Mouse (Mus musculus) layer of hippocampus, adult 9-11 months (tissue): ENCODE measurements around the gene Actr2.
"Not testable (repeated sequence)": the region's sequence is repeated elsewhere in the genome, so short reads cannot be mapped to it uniquely, and the experiment has no call there.

Source experiments
- DNase-seq: peaks from one replicate; pipeline ENCODE4 v3.0.0; 2022

Gene Actr2

GRCm38 (mm10) chr11:20116030-20116551 is 3.4 kb upstream of the Actr2 start:
- DNase-seq: no peak

- peak; percentile 90 for DNase-seq
Measured at GRCm38 (mm10) chr11:20112006-20112740, 540 bp downstream of the Actr2 start.

- no peak for DNase-seq
Measured at GRCm38 (mm10) chr11:20108151-20108550, 4.6 kb downstream of the Actr2 start.

- DNase-seq: no peak
Measured at GRCm38 (mm10) chr11:20107683-20108082, 5.0 kb downstream of the Actr2 start.

GRCm38 (mm10) chr11:20106946-20107345 is 5.8 kb downstream of the Actr2 start:
- no peak for DNase-seq

- no peak for DNase-seq
Measured at GRCm38 (mm10) chr11:20103949-20104348, 8.8 kb downstream of the Actr2 start.

GRCm38 (mm10) chr11:20086306-20086705 is 26.4 kb downstream of the Actr2 start:
- DNase-seq: no peak

- DNase-seq: no peak
Measured at GRCm38 (mm10) chr11:20085635-20086034, 27.1 kb downstream of the Actr2 start.

GRCm38 (mm10) chr11:20075415-20075814 is 37.3 kb downstream of the Actr2 start:
- no peak for DNase-seq

GRCm38 (mm10) chr11:20072826-20073225 is 39.9 kb downstream of the Actr2 start:
- no peak for DNase-seq

GRCm38 (mm10) chr11:20072174-20072573 is 40.5 kb downstream of the Actr2 start:
- DNase-seq: peak; percentile 34

- DNase-seq: no peak
Measured at GRCm38 (mm10) chr11:20068346-20069004, 44.2 kb downstream of the Actr2 start.

- DNase-seq: no peak
Measured at GRCm38 (mm10) chr11:20067521-20067920, 45.2 kb downstream of the Actr2 start.

- DNase-seq: no peak
Measured at GRCm38 (mm10) chr11:20066106-20066505, 46.6 kb downstream of the Actr2 start.

- DNase-seq: no peak
Measured at GRCm38 (mm10) chr11:20064926-20065325, 47.8 kb downstream of the Actr2 start.

- not testable (repeated sequence) for DNase-seq
Measured at GRCm38 (mm10) chr11:20064086-20064485, 48.6 kb downstream of the Actr2 start.

- DNase-seq: not testable (repeated sequence)
Measured at GRCm38 (mm10) chr11:20062801-20063200, 49.9 kb downstream of the Actr2 start.

GRCm38 (mm10) chr11:20059736-20060135 is 53.0 kb downstream of the Actr2 start:
- DNase-seq: no peak

GRCm38 (mm10) chr11:20057429-20057828 is 55.3 kb downstream of the Actr2 start:
- DNase-seq: no peak

GRCm38 (mm10) chr11:20056168-20056567 is 56.5 kb downstream of the Actr2 start:
- DNase-seq: no peak

- DNase-seq: no peak
Measured at GRCm38 (mm10) chr11:20054617-20055016, 58.1 kb downstream of the Actr2 start.

- no peak for DNase-seq
Measured at GRCm38 (mm10) chr11:20053951-20054350, 58.8 kb downstream of the Actr2 start.

GRCm38 (mm10) chr11:20052814-20053536 is 59.7 kb downstream of the Actr2 start:
- DNase-seq: no peak

GRCm38 (mm10) chr11:20045586-20045985 is 67.1 kb downstream of the Actr2 start:
- DNase-seq: no peak
